Mouse (Mus musculus) natural killer cell, adult 2 months (primary cell): ENCODE measurements around the gene Gnat1.

ENCODE experiments used
- DNase-seq, 2 experiments: peaks; one replicate each; pipeline ENCODE4 v3.0.0; 2022; ENCODE audit warnings: low spot score in 2 of 2

Gene Gnat1

DNA sequence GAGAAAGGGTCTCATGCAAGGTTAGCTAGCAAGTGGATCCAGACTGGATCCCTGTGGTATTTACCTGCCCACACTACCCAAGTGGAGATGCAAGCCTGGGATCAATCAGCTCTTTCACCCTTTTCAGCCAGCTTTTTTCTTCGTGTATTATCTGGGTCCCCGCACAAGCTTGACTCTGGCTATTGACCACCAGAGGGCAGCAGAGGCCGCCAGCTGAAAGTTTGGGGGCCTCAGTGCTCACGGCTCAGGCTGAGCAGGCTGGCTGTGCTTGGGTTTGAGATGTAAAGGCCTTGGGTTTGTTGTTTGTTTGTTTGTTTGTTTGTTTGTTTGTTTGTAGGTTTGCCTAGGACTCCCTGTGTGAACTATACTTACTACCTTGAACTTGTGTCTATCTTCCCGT, 33.9 kb downstream of the Gnat1 start:
- peak; percentile 69 to 82 for DNase-seq

GRCm38 (mm10) chr9:107645153-107645510, 34.4 kb downstream of the Gnat1 start:
- DNase-seq: no peak

GRCm38 (mm10) chr9:107644495-107645152, 34.9 kb downstream of the Gnat1 start:
- DNase-seq: peak; percentile 87 to 92

GRCm38 (mm10) chr9:107643544-107644214, 35.8 kb downstream of the Gnat1 start:
- no peak for DNase-seq

DNA sequence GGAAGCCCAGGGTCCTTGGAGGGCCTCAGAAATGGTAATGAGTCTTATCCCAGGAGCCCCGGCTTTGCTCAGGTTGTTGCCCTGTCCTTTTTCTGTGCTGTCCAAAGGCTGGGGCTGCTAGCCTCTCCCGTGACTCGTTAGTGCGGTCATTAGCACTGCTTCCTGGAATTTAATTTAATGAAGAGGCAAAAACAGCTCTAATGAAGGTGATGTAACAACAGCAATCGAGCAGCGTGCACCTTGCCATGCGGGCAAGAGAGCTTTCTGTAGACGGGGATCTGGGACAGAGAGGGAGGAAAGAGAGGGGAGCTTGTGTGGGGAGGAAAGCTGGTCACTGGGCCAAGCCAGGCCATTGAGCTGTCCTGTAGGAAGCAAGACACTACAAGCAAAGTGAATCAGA, 37.8 kb downstream of the Gnat1 start:
- DNase-seq: no peak

DNA sequence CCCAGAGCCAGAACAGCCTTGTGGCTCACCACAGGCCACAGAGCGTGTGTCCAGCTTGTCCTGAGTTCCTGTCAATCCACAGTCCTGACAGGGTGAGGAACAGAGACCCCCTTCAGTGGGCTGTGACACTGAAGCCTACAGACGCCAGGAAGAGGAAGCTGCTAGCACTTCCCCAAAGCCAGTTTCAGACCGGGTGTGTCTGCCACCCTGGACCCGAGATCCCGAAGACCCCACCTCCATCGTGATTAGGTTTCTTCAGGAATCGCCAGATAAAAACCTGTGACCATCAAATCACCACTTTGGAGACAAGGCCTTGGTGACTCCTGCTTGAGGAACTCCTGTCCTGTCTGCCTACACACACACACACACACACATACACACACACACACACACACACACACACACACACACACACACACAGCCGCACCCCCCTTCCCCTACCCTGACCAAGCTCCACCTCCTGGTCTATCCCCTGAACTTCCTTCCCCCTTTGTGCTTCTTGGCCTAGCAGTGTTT, 39.2 kb downstream of the Gnat1 start:
- peak in 1 of 2 experiments; percentile 71 for DNase-seq

DNA sequence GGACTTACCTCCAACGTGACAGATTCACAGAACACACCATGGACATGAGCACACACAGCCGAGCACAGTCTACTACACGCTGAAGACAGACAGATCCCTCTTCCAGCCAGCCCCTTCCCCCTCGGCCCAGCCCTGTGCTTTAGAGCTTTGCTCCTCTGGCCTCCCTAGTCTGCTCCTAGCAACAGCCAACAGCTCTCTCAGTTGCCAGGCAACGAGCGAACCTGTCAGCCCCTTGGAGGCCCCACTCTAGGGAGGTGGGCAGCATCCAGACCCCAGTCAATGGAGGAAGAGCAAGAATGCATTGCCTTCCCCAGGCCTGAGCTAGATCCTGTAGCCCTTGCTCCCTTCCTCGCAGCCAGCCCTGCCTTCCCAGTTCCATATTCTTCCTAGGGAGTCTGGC, 42.4 kb downstream of the Gnat1 start:
- no peak for DNase-seq

- DNase-seq: peak; percentile 95 to 96
Observed at GRCm38 (mm10) chr9:107635279-107636028, 44.1 kb downstream of the Gnat1 start, which contains the start of gene Gnai2. Gnai2 (minus strand) TSS chr9:107635367.

DNA sequence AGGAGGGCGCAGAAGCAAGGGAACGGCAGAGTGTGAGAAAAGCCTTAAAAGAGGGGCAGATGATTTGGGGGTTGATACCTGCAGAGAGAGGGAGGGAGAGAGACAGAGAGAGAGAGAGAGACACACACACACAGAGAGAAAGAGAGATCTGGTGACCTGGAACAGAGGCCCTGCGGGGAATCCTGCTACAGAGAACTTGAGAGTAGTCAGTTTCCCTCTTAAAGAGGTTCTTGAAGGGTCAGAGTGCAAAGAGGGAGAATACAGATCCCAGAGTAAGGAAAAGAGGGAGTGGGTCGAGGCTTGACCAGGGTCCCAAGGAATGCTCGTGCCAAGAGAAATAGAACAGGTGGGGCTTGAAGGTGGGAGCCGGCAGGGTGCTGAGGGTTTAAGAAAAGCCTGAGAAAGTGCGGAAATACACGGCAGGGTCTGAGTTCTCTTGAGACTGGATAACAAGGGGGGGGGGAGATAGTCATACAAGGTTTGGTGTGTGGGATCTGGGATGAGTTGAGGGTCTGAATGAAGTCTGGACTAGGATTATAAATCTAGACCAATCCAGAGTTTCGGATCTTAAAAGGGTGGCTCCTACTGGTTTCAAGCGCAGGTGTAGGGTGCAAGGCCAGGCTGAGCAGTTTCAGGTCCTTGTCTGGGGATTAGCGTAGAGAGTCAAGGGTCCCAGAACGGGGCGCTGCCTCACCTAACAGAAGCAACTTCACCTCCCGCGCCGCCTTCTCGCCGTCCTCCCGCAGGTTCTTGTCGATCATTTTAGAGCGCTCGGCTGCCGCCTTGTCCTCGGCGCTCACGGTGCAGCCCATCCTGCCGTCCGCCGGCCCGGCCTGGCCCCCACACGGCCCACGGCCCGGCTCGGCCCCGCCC, 44.9 kb downstream of the Gnat1 start:
- DNase-seq: no peak

DNA sequence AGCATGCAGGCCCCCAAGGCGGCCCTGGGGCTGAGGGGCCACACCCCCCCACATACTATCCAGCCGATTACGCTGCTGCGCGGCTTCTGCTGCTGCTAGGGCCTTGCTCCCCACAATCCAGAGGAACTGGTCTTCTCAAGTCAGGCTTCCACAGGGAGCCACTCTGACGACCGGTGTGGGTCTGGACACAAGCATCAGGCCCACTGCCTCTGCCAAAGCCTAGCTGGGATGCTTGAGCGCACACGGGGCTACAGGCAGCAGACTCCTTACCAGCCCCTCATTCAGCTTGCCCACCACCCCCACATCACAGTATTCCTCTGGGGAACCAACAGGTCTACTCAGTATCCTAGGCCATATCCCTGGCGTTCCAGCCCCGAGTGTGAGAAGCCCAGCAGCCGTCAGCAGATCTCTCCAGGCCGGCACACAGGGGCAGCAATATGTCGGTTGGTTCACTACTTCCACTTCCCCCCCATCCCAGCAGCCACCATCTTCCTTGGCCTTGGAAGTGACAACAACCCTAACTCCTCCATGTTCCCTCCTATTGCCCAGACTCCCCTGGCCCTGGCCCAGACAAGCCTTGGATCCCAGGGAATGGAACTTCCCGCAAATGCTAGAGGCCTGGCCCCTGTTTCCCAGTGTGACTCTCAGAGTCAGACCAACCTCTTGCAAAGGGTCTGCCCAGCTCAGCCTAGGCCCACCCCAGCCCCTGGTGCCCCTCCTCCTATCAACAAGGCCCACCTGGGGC, 45.7 kb downstream of the Gnat1 start:
- DNase-seq: no peak

- peak; percentile 83 to 86 for DNase-seq
Observed at GRCm38 (mm10) chr9:107633091-107633660, 46.3 kb downstream of the Gnat1 start.

DNA sequence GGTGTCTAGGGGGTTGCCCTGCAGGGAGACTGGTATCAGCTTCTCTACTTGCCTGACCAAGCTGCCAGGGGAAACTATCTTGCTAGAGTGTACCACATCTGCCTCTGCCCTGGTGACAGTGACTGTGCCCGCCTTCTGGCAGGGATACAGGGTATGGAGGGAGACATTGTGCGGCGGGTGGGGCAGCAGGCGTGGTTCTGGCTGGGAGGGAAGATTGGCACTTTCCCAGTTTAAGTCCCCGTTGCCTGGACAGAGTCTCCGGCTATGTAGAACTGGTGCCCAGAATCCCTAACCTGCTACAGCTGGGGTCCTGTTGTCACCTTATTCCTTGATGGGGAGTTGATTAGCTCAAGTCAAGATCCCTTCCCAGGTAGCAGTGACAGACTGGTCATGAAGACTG, 47.0 kb downstream of the Gnat1 start:
- DNase-seq: no peak

DNA sequence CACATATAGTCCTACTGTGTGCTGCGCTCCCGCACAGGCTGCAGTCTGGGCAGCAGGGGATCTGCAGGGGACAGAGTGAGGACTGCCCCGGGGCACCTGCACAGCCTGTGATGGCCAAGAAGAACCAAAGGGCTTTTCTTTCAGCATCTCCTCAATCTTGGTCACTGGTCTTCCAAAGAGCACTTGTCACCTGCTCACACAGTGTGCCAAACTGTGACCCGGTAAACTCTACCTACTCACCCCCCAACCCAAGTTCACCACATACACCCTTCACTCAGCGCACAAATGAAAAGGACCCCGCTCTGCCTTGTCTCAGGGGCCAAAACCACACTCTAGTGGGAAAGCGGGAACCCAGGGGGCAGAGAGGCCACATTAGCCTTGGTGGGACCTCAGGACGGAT, 47.7 kb downstream of the Gnat1 start:
- DNase-seq: no peak

DNA sequence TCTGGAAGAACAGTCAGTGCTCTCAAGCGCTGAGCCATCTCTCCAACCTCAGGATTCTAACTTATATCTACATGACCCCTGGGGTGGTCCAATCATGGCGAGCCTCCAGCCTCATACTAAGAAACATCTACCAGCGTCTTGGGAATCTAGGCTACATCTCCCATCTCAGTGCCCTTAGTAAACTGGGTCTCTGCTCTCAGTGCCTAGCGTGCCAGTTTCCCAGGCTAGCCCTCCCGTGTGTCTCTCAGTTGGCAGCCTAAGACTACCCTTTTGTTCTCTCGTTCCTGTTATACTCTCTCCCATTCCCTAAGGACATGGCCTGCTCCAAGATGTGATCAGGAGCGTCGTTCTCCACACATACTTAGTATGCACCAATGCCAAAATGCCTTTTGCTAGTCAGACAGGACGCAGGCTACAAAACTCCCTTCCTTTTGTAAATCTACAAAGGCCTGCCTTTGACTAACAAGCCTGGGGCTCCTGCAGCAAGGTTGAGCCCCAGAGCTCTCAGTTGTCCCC, 48.1 kb downstream of the Gnat1 start:
- DNase-seq: no peak

DNA sequence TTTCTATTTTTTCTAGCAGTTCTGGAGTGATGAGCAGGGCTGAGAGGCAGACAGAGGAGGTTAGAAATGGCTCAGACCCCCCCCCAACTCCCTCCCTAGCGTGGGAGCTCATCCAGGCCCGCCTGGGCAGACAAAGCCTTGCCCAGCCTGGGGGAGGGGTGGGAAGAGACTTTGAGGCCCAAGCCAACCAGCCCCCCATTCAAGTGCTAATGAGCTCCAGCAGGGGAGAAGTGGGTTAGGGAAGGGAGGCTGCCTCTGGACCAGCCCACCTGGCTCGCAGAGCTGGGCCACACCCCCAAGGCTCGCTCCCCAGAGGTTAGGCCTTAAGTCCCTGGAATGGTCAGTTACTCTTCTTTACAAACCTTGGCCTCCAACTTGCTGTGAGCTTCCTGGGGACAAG, 48.9 kb downstream of the Gnat1 start:
- DNase-seq: no peak

GRCm38 (mm10) chr9:107629901-107630425, 49.5 kb downstream of the Gnat1 start:
- no peak for DNase-seq

GRCm38 (mm10) chr9:107629411-107629730, 50.1 kb downstream of the Gnat1 start:
- no peak for DNase-seq

- DNase-seq: peak in 1 of 2 experiments; percentile 76
Observed at GRCm38 (mm10) chr9:107628721-107629410, 50.6 kb downstream of the Gnat1 start.

- DNase-seq: no peak
Observed at GRCm38 (mm10) chr9:107627387-107628255, 51.9 kb downstream of the Gnat1 start.
